Mouse (Mus musculus) neural tube, embryonic 10.5 days (tissue): ENCODE measurements around the gene Isg20.
A peak's percentile ranks its signal among the peaks of the same experiment; 100 is the strongest.

ENCODE experiments used
- DNase-seq: peaks from one replicate; pipeline ENCODE4 v3.0.0-alpha.2; 2017; ENCODE audit warnings: low spot score; ENCODE audit errors: extremely low spot score

Isg20 gene

DNA sequence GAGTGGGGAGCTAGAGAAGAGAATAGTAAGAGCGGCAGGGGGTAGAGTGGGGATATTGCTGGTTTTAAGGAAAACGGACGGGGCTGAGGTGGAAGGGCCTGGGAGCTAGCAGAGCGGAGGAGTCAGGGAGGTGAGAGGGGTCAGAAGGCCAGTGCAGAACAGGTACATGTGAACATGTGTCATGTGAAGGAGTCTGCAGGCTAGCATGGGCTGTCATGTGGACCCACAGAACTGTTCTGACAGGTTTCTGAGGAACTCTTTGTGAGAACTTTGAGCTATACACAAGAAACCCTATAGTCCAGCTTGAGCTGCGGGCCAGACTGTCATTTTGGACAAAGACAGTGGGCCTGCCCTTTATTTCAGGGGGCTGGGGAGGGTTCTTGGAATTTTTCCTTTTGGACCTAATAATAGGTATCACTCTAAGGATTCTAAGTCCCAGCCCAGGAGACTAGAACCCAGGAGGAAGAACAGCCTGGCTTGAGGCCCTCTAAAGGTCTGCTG is at the start of gene Isg20:
Gene Isg20, plus strand, starts transcription at position 451 of the 501 bp plus-strand sequence.
- DNase-seq = no peak

DNA sequence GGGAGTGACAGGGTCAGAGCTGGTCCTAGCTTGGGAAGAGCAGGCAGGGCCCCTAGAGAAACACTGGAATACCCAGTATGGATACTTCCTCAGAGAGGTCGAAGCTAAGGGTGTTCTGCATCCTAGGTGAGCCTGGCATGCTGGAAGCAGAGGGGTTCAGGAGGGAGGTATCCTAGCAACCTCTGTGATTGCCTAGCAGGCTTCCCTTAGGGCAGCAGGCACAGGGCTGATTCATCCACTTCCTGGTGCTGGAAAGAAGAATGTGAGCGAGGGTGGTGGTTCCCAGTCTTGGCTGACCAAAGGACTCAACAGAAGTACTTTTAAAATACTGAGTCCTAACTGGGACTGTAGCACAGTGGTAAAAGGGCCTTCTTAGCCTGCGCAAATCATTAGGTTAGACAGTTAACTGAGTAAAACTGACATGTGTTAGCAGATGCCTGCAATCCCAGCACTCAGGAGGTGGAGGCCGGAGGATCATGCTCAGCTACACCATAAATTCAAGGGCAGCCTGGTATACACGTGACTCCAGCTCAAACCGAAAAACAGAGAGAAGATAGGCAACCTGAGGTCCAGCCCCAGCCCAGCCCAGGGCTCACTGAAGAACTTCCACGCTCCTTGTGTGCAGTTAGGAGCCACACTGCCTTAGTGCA is 49.3 kb upstream of the Isg20 start:
- DNase-seq = no peak

DNA sequence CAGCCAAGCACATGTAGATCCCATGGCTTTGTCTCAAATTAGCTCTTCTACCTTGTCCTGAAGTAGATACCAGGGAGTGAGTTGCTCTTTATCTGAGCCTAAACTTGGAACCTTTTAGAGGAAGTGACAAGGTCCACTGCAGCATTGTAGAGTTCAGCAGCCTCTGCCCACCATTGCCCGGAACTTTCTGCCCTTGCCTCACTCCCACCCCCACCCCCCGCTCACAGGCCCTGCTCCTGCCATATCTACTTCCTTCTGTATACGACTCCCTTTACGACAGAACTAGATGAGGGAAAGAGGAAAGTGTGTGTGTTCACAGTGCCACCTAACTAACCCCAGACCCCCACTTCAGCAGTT is 48.8 kb upstream of the Isg20 start:
- DNase-seq = no peak

DNA sequence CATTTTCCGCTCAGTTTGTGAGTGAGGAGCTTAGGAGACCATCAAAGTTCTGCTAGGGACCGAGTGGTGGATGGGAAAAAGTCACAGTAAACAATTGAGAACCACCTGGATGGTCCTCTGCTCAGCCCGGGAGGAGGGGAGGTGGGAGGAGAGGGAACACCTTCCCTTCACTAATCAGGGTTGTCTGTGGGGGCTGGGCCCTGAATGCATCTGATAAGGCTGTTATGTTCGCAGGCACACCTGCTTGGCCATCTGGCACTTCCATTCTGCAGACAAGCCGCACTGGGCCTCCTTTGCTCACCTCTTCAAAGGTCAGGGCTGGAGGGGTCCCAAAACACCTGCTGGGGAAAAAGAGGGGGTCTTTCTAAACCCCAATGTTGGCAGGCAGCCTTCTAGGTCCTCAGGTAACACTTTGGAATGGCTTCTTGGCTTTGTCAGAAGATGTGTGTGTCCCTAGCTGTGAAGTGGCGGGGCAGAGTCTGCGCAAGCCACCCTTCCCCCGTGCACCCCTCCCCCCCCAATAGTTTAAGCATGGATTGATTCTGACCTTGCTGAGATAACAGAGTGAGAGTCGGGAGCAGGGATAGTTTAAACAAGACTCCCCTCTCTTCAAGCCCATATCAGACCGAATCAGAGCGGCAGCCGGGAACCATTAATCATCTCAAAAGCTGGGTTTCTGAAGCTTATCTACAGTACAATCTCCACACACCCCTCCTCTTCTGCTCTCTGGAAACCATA is 47.8 kb upstream of the Isg20 start:
- DNase-seq = no peak

DNA sequence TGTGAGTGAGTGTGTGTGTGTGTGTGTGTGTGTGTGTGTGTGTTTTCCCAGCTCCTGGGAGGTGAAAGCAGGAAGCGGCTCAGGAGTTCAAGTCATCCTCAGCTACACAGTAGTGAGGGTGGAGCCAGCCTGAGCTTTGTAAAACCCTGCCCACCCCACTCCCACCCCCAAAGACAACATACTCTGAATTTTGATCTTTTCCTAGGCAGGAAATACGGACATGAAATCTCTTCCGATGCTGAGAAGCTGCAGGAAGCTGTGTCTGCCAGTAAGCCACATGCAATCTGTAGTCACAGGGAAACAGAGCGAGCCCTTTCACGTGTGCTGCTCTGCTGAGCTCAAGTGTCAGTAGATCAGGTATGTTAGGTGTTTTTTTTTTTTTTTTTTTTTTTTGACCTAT is 44.5 kb upstream of the Isg20 start:
- DNase-seq = no peak

DNA sequence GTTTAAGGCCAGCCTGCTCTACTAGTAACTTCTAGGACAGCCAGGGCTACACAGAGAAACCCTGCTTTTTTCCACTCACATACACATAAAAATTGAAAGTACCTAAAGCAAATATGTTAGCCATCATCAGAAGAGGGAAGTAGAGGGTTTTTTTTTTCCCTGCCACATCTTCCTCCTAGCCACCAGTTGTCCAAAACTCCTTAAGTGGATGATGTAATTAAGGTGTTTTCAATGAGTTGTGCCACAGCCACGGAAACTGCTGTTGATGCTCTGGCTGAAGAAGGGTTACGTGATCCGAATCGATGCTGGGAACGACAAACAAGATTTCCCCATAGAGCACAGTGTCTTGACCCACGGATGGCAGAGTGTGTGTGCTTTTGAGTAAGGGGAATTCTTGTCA is 40.9 kb upstream of the Isg20 start:
- DNase-seq = no peak

DNA sequence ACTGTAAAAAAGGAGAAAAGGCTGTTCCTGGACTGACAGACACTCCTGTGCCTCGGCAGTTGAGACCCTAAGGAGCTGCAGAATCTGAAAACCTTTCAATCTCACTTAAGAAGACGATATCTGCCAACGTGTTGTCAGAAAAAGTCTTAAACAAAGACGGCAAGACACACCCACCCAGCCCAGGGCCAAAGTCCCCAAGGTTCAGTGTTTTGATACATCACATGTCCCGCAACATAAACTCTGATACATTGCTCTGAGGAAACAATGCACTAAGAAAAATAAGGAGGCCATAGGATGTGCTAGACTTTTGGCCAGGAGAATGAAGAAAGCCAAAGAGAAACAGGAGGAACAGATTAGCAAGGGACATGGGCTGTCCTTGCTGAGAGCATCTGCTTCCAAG is 40.4 kb upstream of the Isg20 start:
- no peak for DNase-seq

DNA sequence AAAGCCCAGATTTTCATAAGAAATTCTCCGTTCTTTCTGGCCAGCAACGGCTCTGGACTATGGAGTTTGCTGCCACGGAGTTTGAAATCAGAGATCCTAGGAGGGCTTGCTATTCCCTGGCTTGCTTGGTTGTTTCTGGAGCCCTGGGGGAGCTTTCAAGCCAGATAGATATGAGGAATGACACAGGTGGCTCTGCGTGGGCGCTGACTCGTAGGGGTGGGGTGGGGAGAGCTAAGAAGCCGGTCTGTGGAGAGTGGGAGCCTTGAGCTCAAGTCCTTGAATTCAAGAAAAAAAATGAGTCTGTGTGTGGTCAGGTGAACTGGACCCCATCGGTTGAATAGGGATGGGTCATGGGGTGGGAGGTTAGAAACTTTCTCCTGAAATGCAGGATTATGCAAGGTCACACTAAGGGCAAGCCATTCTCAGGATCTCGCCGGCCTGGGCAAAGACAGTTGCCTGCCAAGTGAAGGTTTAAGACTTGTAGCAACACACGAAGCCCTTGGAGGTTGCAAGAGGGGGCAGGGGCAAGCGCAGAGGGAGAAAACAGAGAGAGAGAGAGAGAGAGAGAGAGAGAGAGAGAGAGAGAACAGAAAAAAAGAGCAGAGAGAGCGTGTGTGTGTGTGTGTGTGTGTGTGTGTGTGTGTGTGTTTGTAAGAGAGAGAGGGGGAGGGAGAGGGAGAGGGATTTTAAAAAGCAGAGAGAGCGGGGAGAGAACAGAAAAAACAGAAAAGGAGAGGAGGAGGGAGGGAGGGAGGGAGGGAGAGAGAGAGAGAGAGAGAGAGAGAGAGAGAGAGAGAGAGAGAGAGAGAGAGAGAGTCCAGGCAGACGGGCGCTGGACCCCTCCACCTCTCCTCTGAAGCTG is 31.4 kb upstream of the Isg20 start:
- DNase-seq = peak; percentile 45

DNA sequence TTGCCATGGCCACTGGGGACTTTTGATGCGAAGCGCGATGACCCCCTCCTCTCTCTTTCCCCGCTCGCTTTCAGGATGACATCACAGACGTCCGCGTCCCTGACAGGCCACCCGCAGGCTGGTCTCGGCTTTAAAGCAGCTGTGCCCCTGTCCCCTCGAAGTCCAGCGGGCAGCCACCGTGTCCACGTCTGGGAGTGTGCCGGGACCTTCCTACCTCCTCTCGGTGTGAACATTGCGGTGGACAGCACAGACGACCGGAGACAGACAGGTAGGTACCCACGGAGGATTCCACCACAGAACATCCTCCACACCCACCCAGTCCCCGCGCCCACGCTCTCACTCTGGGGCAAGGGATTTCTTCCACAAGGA is 30.8 kb upstream of the Isg20 start:
- DNase-seq = peak; percentile 73

DNA sequence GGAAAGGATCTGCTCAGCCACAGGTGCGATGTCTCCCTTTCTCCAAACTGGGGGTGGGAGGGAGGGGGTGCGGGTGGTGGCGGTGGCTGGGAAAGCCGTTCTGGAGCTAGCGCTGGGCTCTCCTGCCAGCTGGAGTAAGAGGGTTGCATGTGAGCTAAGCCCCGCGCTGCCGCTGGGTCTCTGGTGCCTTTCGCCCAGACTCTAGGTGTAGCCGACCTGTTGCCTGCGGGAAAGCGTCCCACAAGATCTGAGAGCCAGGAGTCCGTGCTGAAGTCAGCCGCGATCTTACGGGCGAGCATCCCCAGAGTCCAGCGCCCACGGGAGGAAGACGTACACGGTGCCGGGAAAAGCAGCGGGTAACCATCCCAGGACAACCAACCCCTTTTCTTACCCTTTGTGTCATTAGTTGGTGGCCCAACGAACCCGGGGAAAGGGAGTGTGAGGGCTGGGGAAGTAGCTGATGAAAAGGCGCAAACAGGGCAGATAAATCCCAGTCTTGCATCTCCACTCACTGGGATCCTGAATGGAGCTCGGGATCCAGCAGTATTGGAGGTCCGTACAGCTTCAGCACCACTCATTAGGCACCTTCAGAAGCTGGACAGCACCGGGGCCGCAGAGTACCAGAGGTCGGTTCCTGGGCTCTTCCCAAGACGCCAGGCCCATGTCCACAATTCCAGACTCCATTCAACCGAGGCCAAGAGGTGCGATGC is 30.1 kb upstream of the Isg20 start:
- peak; percentile 47 for DNase-seq

DNA sequence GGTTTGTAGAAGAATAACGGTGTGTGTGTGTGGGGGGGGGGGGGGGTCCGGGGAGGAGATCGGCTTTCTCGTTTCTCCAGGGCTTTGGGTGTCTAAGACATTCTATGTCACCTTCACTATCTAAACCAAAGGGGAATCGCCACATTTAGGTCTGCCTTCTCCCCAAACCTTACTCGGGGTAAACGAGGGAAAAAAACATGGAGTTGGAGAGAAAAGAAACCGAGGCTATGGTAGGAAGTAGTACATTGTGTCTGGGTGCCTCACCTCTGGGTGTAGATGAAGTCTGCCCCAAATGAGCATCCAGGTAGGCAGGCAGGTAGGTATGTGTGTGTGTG is 29.5 kb upstream of the Isg20 start:
- no peak for DNase-seq

DNA sequence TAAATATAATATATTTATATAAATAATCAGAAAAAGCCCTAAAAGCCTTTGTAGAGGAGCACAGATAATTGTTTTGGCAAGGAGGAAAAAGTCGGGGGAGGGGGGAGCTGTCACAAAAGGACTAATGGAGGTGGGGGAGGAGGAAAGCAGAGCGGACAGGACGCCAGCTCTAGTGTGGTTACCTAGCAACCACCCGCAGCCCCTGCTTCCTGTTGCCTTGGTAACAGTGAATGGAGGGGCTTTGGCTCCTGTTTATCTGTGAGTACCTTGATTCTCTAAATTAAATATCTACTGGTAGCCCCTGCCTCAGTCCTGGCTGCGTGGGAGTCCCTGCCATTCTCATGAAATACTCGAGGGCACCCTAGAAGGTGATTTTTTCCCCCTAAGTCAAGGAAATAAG is 29.1 kb upstream of the Isg20 start:
- peak; percentile 70 for DNase-seq

DNA sequence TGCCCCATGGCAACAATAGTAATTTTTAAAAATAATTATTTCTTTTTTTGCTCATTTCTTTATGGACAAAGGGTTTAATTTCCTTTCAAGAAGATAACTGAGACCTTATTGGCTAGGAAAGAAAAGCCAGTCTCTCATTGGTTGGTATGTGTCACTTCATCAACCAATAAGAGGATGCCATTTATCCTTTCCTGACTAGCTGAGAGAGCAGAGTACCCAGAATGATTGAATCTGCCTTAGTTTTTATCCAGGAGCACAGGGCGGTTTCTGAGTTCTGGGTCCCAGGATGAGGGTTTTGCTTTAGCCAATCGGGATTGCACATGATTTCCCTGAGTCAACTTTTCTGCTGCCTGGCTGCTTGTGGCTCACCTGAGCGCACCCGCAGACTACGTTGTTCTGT is 27.8 kb upstream of the Isg20 start:
- DNase-seq = no peak

DNA sequence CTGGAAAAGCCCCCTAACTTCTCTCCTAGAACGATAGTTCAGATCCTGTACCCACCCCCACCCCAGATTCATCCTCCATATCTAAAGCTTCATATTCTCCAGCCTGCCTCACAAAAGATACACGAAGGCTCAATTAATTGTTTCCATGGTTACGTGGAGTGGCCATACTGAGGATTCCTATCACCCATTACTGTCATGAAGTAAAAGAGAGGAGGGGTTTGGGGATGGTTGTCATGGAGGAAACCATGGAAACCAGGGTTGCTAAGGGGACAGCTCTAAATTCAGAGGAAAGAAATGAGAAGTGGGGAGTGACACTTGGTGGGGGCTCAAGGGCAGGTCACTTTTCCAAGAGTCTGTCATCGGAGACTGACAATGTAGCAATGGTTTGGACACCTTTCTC is 26.7 kb upstream of the Isg20 start:
- DNase-seq = no peak

DNA sequence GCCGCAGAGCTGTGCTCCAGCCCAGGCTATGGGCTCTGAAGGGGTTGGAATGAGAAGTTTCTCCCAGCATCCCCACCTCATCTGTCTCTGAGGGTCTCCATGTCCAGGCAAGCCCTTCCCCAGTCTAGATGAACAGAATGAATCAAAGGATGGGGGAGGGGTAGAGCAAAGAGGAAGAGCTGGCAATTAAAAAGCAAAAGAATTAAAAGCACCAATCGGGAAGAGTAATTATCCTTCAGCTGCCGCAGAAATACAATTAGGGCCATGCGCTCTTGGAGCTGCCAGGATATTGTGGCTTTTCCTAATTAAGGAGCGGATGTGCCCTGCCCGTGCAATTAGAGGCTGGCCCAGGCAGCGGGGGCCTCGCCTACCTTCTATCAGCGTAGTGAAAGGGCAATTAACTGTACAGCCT is 25.8 kb upstream of the Isg20 start:
- no peak for DNase-seq

DNA sequence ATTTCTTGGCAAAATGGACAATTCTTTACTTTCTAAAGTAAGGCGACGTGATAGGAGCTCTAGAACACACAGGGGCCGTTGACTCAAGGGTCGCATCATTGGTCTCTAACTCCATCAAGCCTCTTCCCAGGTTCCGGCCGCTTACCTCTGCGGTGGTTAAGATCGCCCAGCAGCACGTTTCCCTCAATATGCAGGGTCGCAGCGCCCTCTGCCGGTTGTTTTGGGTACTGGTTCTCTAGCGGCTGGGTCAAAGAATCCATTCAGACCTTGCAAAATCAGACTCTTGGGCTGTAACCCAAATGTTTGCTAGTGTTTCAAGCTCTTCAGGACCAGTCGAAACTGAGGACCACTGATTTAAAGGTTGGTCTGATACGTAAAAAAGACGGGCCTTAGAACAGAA is 22.6 kb upstream of the Isg20 start:
- peak; percentile 96 for DNase-seq

DNA sequence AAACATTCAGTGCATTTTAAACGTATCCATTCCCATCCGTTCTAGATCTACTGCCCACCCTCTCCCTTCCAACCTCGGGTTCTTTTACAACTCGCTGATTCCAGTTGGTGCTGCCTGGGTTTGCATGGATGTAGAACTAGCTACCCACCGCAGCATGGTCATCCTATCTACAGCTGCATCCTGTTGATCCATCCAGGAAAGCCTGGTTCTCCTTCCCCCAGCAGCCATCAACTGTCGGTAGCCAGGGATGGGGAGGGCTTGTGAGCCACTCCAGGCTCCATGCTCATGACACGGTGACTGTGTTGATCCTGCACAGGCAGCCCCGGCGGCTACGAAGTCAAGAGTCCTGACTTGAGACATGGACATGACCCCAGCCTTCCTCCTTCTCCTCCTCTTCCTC is 19.3 kb upstream of the Isg20 start:
- no peak for DNase-seq

DNA sequence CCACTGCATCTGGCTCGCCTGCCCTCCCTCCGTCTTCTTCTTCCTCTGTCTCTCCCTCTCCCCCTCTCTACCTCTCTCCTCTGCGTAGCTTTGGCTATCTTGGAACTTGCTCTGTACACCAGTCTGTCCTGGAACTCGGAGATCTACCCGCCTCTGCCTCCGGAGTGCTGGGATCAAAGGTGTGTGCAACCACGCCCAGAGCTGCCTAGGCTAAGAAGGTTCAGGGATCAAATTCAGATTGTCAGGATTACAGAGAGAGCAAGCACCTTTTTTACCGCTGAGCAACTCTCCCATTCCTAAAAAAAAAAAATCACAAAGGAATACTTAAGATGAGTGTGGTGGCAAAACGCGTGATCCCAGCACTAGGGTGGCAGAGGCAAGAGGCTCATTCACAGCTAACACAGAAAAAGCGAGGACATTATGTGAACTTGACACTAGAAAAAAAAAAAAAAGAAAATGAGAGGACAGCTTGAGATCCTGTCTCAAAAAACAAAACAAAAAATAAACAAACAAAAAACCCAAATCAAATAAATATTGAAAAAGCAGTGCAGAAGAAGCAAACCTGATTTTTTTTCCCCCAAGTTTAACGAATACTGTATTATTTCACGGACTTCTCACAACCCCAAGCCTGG is 18.1 kb upstream of the Isg20 start:
- DNase-seq = no peak

DNA sequence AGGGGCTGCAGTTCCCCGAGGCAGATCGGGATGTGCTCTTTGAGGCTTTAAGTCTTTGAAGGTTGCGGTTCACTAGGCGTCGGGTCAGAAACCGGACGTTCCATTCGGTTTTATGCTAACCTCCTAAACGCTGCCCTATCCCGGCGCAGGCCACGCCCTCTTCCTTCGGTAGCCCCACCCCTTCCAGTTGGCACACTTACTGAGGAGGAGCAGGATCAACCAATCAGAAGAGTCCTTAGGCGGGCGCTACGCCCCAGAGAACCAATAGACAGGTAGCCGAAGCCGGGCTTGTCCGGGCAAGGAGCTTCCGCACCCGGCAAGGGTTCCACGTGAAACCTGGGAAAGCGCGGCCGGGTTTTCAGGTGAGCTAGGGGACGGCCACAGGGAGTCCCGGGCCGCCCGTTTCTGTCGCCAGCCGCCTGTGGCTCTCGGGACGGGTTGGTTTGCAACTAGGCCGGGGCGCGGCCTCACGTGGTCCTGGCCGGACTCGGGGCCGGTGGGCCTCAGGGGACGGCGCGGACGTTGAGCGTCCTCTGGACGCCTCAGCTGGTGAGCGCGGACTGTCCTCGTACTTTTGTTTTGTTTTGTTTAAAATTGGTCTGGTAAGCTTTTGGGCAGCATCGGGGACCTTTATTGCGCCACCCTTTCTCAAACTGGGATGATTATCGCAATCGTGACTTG is 17.4 kb upstream of the Isg20 start, which contains the start of gene Aen:
Gene Aen, plus strand, starts transcription at position 202 of the 681 bp plus-strand sequence.
- DNase-seq = peak; percentile 94

DNA sequence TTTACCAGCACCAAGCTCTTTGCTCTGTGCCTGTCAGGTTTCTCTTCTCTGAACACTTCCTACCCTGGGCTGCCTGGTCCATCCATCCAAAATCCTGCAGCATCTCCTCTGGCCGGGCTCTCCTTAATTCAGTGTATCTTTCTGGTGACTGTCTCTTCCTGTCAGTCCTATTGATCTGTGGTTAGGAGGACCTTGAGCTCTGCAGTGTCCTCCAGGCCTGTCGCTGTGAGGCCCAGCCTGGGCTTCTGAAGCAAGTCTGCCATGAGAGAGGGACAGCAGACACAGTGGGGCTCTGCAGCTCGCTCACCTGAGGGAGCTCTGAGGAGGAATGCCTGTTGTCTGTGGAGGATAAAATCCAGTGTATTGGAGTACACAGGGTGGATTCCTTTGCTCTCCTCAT is 15.7 kb upstream of the Isg20 start:
- DNase-seq = no peak
